Mouse (Mus musculus): ENCODE data around the gene Fam210b. TPM values are rescaled to one million over a fixed set of nuclear protein-coding genes. Genes with fewer than 3 reads are reported as not detected.

Gene Fam210b
- 19.9 TPM for polyA plus RNA-seq (2017; shearing (Covaris generic))

DNA sequence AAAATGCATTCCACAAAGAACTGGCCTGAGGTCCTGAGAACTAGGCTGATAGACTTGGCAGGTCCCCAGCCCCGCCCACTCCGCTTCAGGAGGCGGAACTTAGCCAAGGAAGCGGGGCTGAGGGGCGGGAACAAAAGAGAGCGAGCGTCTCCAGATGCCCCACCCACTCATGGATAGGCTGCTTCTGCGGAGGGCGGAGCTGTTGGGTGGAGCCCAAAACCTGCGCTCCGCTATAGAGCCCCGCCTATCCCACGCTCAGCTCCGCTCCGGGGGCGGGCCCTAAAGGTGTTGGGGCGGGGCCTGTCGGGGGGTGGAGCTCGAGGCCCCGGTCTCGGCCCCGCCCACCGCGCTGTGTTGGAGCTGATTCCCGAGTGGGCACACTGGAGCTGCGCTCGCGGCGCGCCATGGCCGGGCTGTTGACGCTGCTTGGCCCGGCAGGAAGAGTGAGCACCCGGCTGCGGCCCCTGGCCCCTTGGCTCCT lies at the start of gene Fam210b:
Gene Fam210b (plus strand): TSS at position 308 of the 481 bp plus-strand sequence.

DNA sequence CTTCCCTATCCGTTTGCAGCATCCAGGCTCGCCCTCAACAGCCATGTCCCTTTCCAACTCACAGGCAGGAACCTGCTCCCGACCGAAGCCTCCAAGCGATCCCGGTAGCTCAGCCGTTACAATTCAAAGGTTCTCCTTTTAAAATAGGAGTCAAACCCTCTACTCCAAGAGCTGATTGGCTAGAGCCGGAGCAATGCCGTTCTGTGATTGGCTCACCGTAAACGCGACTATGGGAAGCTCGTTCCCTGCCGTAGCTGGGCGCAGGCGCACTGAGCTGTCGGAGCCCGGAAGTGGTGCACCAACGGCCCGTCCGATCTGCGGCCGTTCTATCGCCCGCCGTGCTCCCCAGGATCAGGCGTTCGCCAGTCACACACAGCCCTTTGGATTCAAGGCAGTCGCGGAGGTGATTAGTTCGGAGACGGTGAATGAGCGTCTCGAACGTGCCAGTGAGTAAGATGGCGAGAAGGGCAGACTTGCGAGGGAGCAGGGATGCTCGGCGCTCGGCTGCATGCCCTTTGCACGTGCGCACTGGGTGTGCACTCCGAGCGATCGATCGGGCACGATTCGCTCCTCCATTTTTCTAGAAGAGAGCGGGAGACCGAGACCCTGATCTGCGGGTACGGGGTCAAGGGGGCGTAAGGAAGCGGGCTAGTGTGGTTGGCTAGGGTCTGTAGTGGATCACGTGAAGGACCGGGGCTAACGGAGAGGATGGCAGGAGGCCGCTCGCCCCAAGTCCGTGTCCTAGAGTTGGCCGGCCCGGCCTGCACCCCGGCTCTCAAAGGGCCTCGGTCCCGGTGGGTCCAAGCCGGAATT lies 25.3 kb downstream of the Fam210b start, which contains the start of the genes Aurka and Cstf1:
Gene Aurka (minus strand): TSS at position 125 of the 813 bp plus-strand sequence.
Gene Cstf1 (plus strand): TSS at position 271 of the 813 bp plus-strand sequence.

DNA sequence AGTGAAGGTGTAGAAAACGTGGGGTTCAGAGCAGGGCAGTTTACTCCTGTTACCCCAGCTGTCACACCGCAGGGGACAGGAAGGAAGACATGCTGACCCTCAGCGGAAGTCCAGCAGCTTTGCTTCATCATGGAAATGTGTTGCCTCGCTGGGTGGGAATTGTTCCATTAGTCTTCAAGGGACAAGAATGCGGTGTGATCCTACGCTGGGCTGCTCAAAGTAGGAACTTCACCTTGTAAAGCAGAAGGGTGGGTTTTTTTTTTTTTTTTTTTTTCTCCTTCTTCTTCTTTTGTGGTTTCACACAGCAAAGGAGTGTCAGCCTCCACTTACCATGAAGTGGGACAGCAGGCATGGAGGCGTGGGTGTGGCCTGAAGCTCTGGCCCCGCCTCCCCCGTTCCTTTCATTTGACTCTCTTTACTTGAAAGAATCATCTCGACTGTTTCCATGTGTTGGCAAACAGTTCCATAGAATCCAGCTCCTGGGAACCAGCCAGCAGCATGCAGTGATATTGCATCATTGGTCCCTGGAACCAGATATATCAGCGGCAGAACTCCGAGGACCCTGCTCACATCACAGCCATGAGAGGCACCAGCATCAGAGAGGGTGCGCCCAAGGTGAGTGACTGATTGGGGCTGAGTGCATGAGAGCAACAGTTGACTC lies 48.2 kb downstream of the Fam210b start, which contains the start of gene Cass4:
Gene Cass4 (plus strand): TSS at position 404 of the 661 bp plus-strand sequence.

Other genes starting within 250 kb of the Fam210b start
- gene Mc3r, start 97.1 kb upstream of the Fam210b start, polyA plus RNA-seq (2017; shearing (Covaris generic)) = not detected
- gene Aurka, start 25.0 kb downstream of the Fam210b start, polyA plus RNA-seq (2017; shearing (Covaris generic)) = 8.1 TPM
- gene Cstf1, start 25.1 kb downstream of the Fam210b start, polyA plus RNA-seq (2017; shearing (Covaris generic)) = 38.7 TPM
- 5.6 TPM for gene Cass4, start 48.2 kb downstream of the Fam210b start, polyA plus RNA-seq (2017; shearing (Covaris generic))
- 154 TPM for gene Rtf2, start 95.0 kb downstream of the Fam210b start, polyA plus RNA-seq (2017; shearing (Covaris generic))
- 6.1 TPM for gene Gcnt7, start 113.0 kb downstream of the Fam210b start, polyA plus RNA-seq (2017; shearing (Covaris generic))
- 0.82 TPM for gene Fam209, start 127.0 kb downstream of the Fam210b start, polyA plus RNA-seq (2017; shearing (Covaris generic))
- gene Tfap2c, start 204.0 kb downstream of the Fam210b start, polyA plus RNA-seq (2017; shearing (Covaris generic)) = not detected